Mouse (Mus musculus) lung, embryonic 14.5 days (tissue): ENCODE results near the gene Plekhm2. TPM values are rescaled to one million over a fixed set of nuclear protein-coding genes. Genes with fewer than 3 reads are reported as not detected.

Source experiments
- ATAC-seq: fragments of 200-750 bp; cut with Nextera tagmentation; 2 replicates; pipeline ENCODE4 v1.8.0; 2017; ENCODE audit warnings: mild to moderate bottlenecking, moderate TSS enrichment, moderate library complexity; ENCODE audit not compliant: insufficient read depth
- DNase-seq: peaks from one replicate; pipeline ENCODE4 v3.0.0-alpha.2; 2015
- H3K27ac ChIP-seq: fragments of 300-500 bp; sonication (generic); 2 replicates; pipeline ENCODE4 v1.5.1; 2014; ENCODE audit warnings: low read depth, mild to moderate bottlenecking, moderate library complexity
- H3K27me3 ChIP-seq: fragments of 300-500 bp; sonication (generic); 2 replicates; pipeline ENCODE4 v1.6.1; 2014; ENCODE audit warnings: low read length, control low read depth; ENCODE audit not compliant: insufficient read depth
- H3K36me3 ChIP-seq: fragments of 300-500 bp; sonication (generic); 2 replicates; pipeline ENCODE4 v1.6.1; 2014; ENCODE audit warnings: control low read depth; ENCODE audit not compliant: insufficient read depth
- H3K4me1 ChIP-seq: fragments of 300-500 bp; sonication (generic); 2 replicates; pipeline ENCODE4 v1.6.1; 2014; ENCODE audit warnings: antibody characterized with exemption, control low read depth; ENCODE audit not compliant: insufficient read depth
- H3K4me2 ChIP-seq: fragments of 300-500 bp; sonication (generic); 2 replicates; pipeline ENCODE4 v1.6.1; 2014; ENCODE audit warnings: mild to moderate bottlenecking
- H3K4me3 ChIP-seq: fragments of 300-500 bp; sonication (generic); 2 replicates; pipeline ENCODE4 v1.5.1; 2014; ENCODE audit warnings: low read depth, low read length
- H3K9ac ChIP-seq: fragments of 300-500 bp; sonication (generic); 2 replicates; pipeline ENCODE4 v1.6.1; 2014
- H3K9me3 ChIP-seq: fragments of 300-500 bp; sonication (generic); 2 replicates; pipeline ENCODE4 v1.6.1; 2016; ENCODE audit warnings: low read depth, low read length, control low read depth
- CTCF ChIP-seq: IDR thresholded peaks from 2 replicates; pipeline ENCODE4 v1.5.1; 2016; ENCODE audit warnings: antibody characterized with exemption, low read depth
- WGBS: fragments of 180-500 bp; shearing (Covaris S2); extraction: QIAGEN DNeasy Blood & Tissue Kit; methylation state at CpG from one replicate; pipeline ENCODE4 v1.1.7; 2014; 5-methylcytosine and 5-hydroxymethylcytosine counted together
- polyA plus RNA-seq: library from polyadenylated mRNA; unstranded; fragments of >200 nt; fragmentation: Nextera tagmentation; extraction: Ambion mirVana; gene quantifications from 2 replicates; pipeline ENCODE4 v1.2.1, GENCODE M21; 2014

Plekhm2 gene
- polyA plus RNA-seq, 1 experiment from 2014 or later = 5.4 TPM

DNA sequence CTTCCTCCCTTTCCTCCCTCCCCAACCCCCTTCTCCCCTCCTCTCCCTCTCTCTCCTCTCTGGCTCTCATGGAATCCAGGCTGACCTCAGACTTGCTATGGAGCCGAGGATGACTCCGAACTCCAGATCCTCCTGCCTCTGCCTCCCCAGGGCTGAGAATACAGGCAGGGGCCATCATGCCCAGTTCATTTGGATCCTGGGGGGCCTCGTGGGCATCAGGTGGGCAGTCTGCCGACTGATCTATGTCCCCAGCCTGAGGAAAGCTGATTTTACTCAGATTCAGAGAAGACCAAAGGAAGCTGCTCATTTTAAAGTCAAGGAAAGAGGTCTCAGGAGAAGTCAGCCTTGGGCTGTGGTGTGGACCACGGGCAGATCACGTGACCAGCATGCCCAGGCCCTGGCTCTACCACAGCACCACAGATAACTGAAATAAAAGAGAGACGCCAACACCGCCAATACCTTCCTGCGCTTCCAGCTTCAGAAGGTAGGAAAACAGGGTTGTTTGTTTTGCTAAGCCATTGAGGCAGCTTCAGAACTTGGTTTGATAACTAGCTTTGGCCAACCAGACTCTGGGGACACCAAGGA is 45.3 kb downstream of the Plekhm2 start:
- H3K27ac ChIP-seq = no peak overlapping the region
- no peaks in the 10 kb centered on the region for H3K27me3 ChIP-seq
- H3K9me3 ChIP-seq = no peaks in the 10 kb centered on the region
- H3K9ac ChIP-seq = no peak overlapping the region
- WGBS = 78% methylated on average over 9 of the region's 9 CpGs
- DNase-seq = no peak
- no peaks in the 10 kb centered on the region for H3K36me3 ChIP-seq
- H3K4me1 ChIP-seq = peaks cover 10% of the 10 kb centered on the region
- ATAC-seq = no peak
- no peak overlapping the region for H3K4me2 ChIP-seq
- no peak overlapping the region for H3K4me3 ChIP-seq
- TF ChIP-seq CTCF = no peak

DNA sequence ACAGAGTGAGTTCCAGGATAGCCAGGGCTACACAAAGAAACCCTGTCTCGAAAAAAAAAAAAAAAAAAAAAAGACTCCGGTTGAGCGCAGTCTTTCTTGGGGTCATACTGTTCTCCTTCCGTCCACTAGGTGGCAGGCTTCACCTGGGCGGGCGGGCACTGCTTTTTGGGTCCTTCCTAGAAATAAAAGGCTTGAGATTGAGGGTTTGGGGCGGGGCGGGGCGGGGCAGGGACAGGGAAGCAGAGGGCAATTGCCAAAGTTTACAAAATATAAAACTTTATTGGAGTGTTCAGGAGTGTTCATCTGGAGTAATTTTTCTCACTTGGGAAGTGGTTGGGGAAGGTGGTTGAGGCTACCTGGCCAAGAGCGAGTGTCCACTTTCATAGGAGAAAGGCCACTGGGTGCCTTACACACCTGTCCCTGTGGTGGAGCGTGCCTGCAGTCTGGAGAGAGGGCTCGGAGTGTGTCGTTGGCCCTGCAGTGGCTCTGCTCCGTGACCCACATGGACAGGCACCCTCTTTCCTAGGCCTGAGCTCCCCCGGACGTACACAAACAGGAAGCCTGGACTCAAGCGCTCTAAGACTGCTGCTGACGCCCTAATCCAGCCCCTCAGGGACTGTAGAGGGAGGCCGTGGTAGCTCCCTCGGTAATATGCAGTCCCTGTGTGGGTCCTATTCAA is 46.0 kb downstream of the Plekhm2 start, which contains the start of gene Tmem82:
Tmem82 (minus strand) TSS at position 69 of the 679 bp plus-strand sequence.
- H3K27ac ChIP-seq = no peak within 1 kb of the TSS
- peaks cover 10% of the 10 kb centered on the region for H3K4me1 ChIP-seq
- DNase-seq (peak; percentile 84), ATAC-seq (peak; percentile 32; the same call in 1 of the 2 replicates)
- H3K9me3 ChIP-seq = no peaks in the 10 kb centered on the region
- peak within 1 kb of the TSS; percentile 27 for H3K4me3 ChIP-seq
- H3K4me2 ChIP-seq = peak within 1 kb of the TSS; percentile 64
- peak; percentile 79 for TF ChIP-seq CTCF
- H3K36me3 ChIP-seq = no peaks in the 10 kb centered on the region
- no peaks in the 10 kb centered on the region for H3K27me3 ChIP-seq
- peak within 1 kb of the TSS; percentile 28 for H3K9ac ChIP-seq
- 29% methylated on average over 20 of the region's 20 CpGs for WGBS

DNA sequence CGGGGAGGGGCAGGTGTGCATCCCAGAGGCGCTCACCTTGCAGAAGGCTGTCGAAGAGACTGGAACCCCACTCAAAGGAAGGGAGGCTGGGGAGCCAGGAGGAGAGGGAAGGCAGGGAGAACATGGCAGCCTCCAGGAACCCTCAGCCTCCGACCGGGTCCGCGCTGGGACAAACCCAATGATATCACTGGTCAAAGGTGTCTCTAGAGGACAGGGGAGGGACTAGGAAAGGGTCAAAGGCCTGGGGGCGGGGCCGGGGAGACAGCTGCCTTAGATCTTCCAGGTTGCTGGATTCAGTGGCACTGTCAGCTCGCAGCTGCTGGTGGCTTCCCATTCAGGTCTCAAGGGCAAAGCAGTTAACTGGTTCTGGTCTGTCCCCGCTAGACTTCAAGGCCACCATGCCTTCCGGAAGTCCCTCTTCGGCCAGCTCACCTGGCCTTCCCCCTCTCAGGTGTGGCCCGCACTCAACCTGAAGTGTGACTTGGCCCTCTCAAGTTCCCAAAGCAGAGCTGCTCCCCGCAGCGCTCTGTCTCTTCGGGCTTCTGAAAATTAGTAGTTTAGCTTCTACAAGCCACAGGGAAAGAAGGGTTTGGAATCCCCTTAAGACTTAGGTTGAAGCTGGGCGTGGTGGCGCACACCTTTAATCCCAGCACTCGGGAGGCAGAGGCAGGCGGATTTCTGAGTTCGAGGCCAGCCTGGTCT is 46.7 kb downstream of the Plekhm2 start:
- Histone ChIP-seq H3K4me2 (peak overlapping the region; percentile 64), H3K4me3 (peak overlapping the region; percentile 27), H3K36me3 (no peaks in the 10 kb centered on the region), H3K27me3 (no peaks in the 10 kb centered on the region), H3K27ac (no peak overlapping the region), H3K4me1 (peaks cover 10% of the 10 kb centered on the region), H3K9ac (peak overlapping the region; percentile 28), H3K9me3 (no peaks in the 10 kb centered on the region)
- peak; percentile 10; the same call in 1 of the 2 replicates for ATAC-seq
- TF ChIP-seq CTCF = no peak
- no peak for DNase-seq
- WGBS = 11% methylated on average over 22 of the region's 22 CpGs

- H3K9me3 ChIP-seq = no peaks in the 10 kb centered on the region
- peak; percentile 70 for TF ChIP-seq CTCF
- peak; percentile 52 for ATAC-seq
- no peaks in the 10 kb centered on the region for H3K36me3 ChIP-seq
- H3K27ac ChIP-seq = no peak overlapping the region
- peak overlapping the region; percentile 27 for H3K4me3 ChIP-seq
- peak; percentile 83 for DNase-seq
- H3K27me3 ChIP-seq = no peaks in the 10 kb centered on the region
- H3K9ac ChIP-seq = peak overlapping the region; percentile 28
- WGBS = 6% methylated on average over 20 of the region's 20 CpGs
- peak overlapping the region; percentile 64 for H3K4me2 ChIP-seq
- peaks cover 10% of the 10 kb centered on the region for H3K4me1 ChIP-seq
Measured at GRCm38 (mm10) chr4:141617299-141617698, 47.4 kb downstream of the Plekhm2 start.

- H3K27ac ChIP-seq = no peak overlapping the region
- no peak for ATAC-seq
- H3K36me3 ChIP-seq = no peaks in the 10 kb centered on the region
- H3K9me3 ChIP-seq = no peaks in the 10 kb centered on the region
- TF ChIP-seq CTCF = no peak
- no peak overlapping the region for H3K9ac ChIP-seq
- no peaks in the 10 kb centered on the region for H3K27me3 ChIP-seq
- no peak overlapping the region for H3K4me2 ChIP-seq
- no peak for DNase-seq
- 73% methylated on average over 6 of the region's 6 CpGs for WGBS
- no peak overlapping the region for H3K4me3 ChIP-seq
- peaks cover 10% of the 10 kb centered on the region for H3K4me1 ChIP-seq
Measured at GRCm38 (mm10) chr4:141616811-141617210, 47.9 kb downstream of the Plekhm2 start.

DNA sequence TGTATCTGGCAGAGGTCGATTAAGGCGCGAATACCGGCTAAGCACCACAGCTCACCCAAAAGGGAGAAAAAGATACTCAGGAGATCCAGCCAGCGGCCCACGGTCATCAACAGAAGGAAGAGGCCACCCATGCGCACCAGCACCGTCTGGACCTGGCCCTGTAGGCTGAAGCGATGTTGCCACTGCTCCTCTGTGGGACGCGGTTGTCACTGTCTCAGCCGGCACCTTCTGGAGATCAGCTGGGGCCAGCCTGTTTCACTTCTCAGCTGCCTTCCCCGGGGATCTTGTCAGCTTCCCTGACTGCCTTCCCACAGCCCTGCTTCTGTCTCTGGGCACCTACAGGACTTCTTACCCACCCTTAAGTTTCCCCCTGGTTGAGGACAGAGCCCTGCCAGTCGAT is 49.8 kb downstream of the Plekhm2 start:
- Histone ChIP-seq H3K9me3 (no peaks in the 10 kb centered on the region), H3K27me3 (no peaks in the 10 kb centered on the region), H3K27ac (no peak overlapping the region), H3K9ac (no peak overlapping the region), H3K4me3 (no peak overlapping the region), H3K4me2 (no peak overlapping the region), H3K4me1 (peaks cover 10% of the 10 kb centered on the region), H3K36me3 (no peaks in the 10 kb centered on the region)
- WGBS = 68% methylated on average over 14 of the region's 14 CpGs
- TF ChIP-seq CTCF = no peak
- ATAC-seq (no peak), DNase-seq (no peak)

GRCm38 (mm10) chr4:141609538-141609937 is 55.2 kb downstream of the Plekhm2 start:
- Histone ChIP-seq H3K4me3 (no peak overlapping the region), H3K27me3 (no peaks in the 10 kb centered on the region), H3K36me3 (no peaks in the 10 kb centered on the region), H3K4me2 (no peak overlapping the region), H3K27ac (no peak overlapping the region), H3K9me3 (no peaks in the 10 kb centered on the region), H3K4me1 (peaks cover 9% of the 10 kb centered on the region; the same call in 1 of the 2 replicates), H3K9ac (no peak overlapping the region)
- WGBS = 69% methylated on average over 6 of the region's 6 CpGs
- peak; percentile 66 for DNase-seq
- no peak for TF ChIP-seq CTCF
- no peak for ATAC-seq
